In the genomic region with DNA sequence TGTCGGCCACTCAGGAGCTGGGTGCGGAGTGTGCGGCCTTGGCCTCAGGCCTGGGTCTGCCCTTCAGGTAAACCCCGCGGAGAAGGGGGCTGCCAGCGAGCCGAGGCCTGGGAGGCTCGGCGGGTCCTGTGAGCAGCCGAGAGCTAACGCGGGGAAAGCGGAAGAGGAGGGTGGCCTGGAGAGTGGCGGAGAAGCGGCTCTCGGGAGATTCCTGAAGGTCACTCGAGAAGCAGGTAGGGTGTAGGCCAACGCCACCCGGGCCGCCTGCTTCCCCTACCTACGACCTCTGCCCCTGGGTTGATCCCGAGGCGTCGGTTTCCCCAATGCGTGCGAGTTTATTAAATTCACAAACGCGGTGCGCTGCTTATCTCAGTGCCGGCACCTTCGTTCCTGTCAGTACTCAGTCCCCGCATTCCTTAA, we compare ENCODE assay signal across 8 mouse cellular contexts. TPM values are rescaled to one million over a fixed set of nuclear protein-coding genes. Genes with fewer than 3 reads are reported as not detected.
DNase-seq lines count a peak whose midpoint lies in the region; ATAC-seq and TF ChIP-seq lines count a peak whose summit lies in the region.

No protein-coding gene starts in this region.

- no peaks in the 10 kb centered on the region for H3K9me3 ChIP-seq in lung, postnatal 0 days (ENCODE audit: low read length)
- no peaks in the 10 kb centered on the region for H3K9me3 ChIP-seq in liver, embryonic 11.5 days (ENCODE audit: control insufficient read depth, low read length)
- H3K9me3 ChIP-seq in stomach, embryonic 15.5 days = no peaks in the 10 kb centered on the region

- peak overlapping the region; percentile 92 for H3K9ac ChIP-seq in lung, postnatal 0 days (replicated peaks; ENCODE audit: low read depth)
- peak overlapping the region; percentile 96 for H3K9ac ChIP-seq in liver, embryonic 11.5 days (ENCODE audit: low read depth, low read length)
- peak overlapping the region; percentile 87 for H3K9ac ChIP-seq in stomach, embryonic 15.5 days

- peak; percentile 68 for DNase-seq in lung, postnatal 0 days (ENCODE audit: low spot score)
- no peak for DNase-seq in lung, postnatal 4 days
- DNase-seq in liver, embryonic 11.5 days (ENCODE audit: low spot score) = no peak
- DNase-seq in T-cell, adult 2 months (ENCODE audit: low spot score) = no peak
- no peak for DNase-seq in ovary, postnatal 36 days (ENCODE audit: low spot score)
- no peak for DNase-seq in urinary bladder, adult 2 months (ENCODE audit: low spot score)

- H3K4me2 ChIP-seq in lung, postnatal 0 days (replicated peaks; ENCODE audit: low read depth, low read length) = peak overlapping the region; percentile 86
- peak overlapping the region; percentile 91 for H3K4me2 ChIP-seq in liver, embryonic 11.5 days
- H3K4me2 ChIP-seq in stomach, embryonic 15.5 days = peak overlapping the region; percentile 61

- ATAC-seq in lung, postnatal 0 days = peak; percentile 80
- ATAC-seq in erythroid progenitor cell, adult 5-6 weeks (replicated peaks; ENCODE audit: low FRiP score, poor library complexity, severe bottlenecking) = peak; percentile 44
- peak; percentile 75 for ATAC-seq in liver, embryonic 11.5 days (replicated peaks; ENCODE audit: low FRiP score)
- no peak; the same call in 1 of the 2 replicates for ATAC-seq in stomach, embryonic 15.5 days (ENCODE audit: insufficient read depth, low FRiP score, low read depth)

- TF ChIP-seq CTCF in lung, postnatal 0 days (IDR thresholded peaks at IDR 0.05) = no peak

- peak overlapping the region; percentile 96 for H3K4me3 ChIP-seq in lung, postnatal 0 days (ENCODE audit: low read depth, low read length)
- H3K4me3 ChIP-seq in liver, embryonic 11.5 days (ENCODE audit: low read depth, low read length) = peak overlapping the region; percentile 98
- peak overlapping the region; percentile 94 for H3K4me3 ChIP-seq in stomach, embryonic 15.5 days (replicated peaks)

- TF ChIP-seq EP300 in lung, postnatal 0 days (IDR thresholded peaks at IDR 0.05) = no peak

- peaks cover 10% of the 10 kb centered on the region for H3K4me1 ChIP-seq in lung, postnatal 0 days (ENCODE audit: insufficient read depth, low read depth, low read length)
- peaks cover 13% of the 10 kb centered on the region for H3K4me1 ChIP-seq in liver, embryonic 11.5 days (replicated peaks; ENCODE audit: control insufficient read depth, insufficient read depth, low read length)
- H3K4me1 ChIP-seq in stomach, embryonic 15.5 days = peaks cover 8% of the 10 kb centered on the region; the same call in 1 of the 2 replicates

- H3K36me3 ChIP-seq in lung, postnatal 0 days (ENCODE audit: insufficient read depth, low read length) = peaks cover 9% of the 10 kb centered on the region; the same call in 1 of the 2 replicates
- H3K36me3 ChIP-seq in liver, embryonic 11.5 days (ENCODE audit: control insufficient read depth, insufficient read depth, low read length) = peaks cover 9% of the 10 kb centered on the region
- peaks cover 19% of the 10 kb centered on the region for H3K36me3 ChIP-seq in stomach, embryonic 15.5 days

- H3K27me3 ChIP-seq in lung, postnatal 0 days (replicated peaks; ENCODE audit: insufficient read depth, low read length) = no peaks in the 10 kb centered on the region
- no peaks in the 10 kb centered on the region for H3K27me3 ChIP-seq in liver, embryonic 11.5 days (replicated peaks; ENCODE audit: control insufficient read depth, insufficient read depth, low read length)
- no peaks in the 10 kb centered on the region for H3K27me3 ChIP-seq in stomach, embryonic 15.5 days (replicated peaks)

- WGBS in lung, postnatal 0 days = under 1% methylated on average over 32 of the region's 32 CpGs
- under 1% methylated on average over 32 of the region's 32 CpGs for WGBS in liver, embryonic 11.5 days
- under 1% methylated on average over 32 of the region's 32 CpGs for WGBS in stomach, embryonic 15.5 days

- peak overlapping the region; percentile 96 for H3K27ac ChIP-seq in lung, postnatal 0 days (ENCODE audit: low read length)
- H3K27ac ChIP-seq in liver, embryonic 11.5 days (ENCODE audit: low read depth, low read length) = peak overlapping the region; percentile 82
- peak overlapping the region; percentile 86 for H3K27ac ChIP-seq in stomach, embryonic 15.5 days

RNA-seq across cellular contexts. Expression of gene Uqcrc2, which starts 0.4 kb away (rescaled TPM):
- 118 and 123 TPM in 2 replicates for polyA plus RNA-seq in lung, postnatal 0 days (2015; fragmentation: Nextera tagmentation; extraction: Ambion mirVana)
- 84.7 and 88.4 TPM in 2 replicates for total RNA-seq in erythroid progenitor cell, adult 5-6 weeks (2015; ENCODE audit: low replicate concordance)
- total RNA-seq in erythroid progenitor cell, adult 5-6 weeks (2017; ENCODE audit: low replicate concordance) = 27.9 and 36.7 TPM in 2 replicates
- polyA plus RNA-seq in liver, embryonic 11.5 days (2014; fragmentation: Nextera tagmentation; extraction: Ambion mirVana) = 232 and 235 TPM in 2 replicates
- polyA plus RNA-seq in stomach, embryonic 15.5 days (2015; fragmentation: Nextera tagmentation; extraction: Ambion mirVana) = 197 and 221 TPM in 2 replicates
- 177 and 203 TPM in 2 replicates for polyA plus RNA-seq in urinary bladder, adult 2 months (2012; rRNA removed)

RNA-seq across cellular contexts. Expression of gene Pdzd9, which starts 34.8 kb away (rescaled TPM):
- 0.24 and 0.31 TPM in 2 replicates for polyA plus RNA-seq in lung, postnatal 0 days (2015; fragmentation: Nextera tagmentation; extraction: Ambion mirVana)
- total RNA-seq in erythroid progenitor cell, adult 5-6 weeks (2015; ENCODE audit: low replicate concordance) = not detected in 2 replicates
- 0.08 and 1.8 TPM in 2 replicates for total RNA-seq in erythroid progenitor cell, adult 5-6 weeks (2017; ENCODE audit: low replicate concordance)
- 0.23 and 0.29 TPM in 2 replicates for polyA plus RNA-seq in liver, embryonic 11.5 days (2014; fragmentation: Nextera tagmentation; extraction: Ambion mirVana)
- 0.28 and 0.44 TPM in 2 replicates for polyA plus RNA-seq in stomach, embryonic 15.5 days (2015; fragmentation: Nextera tagmentation; extraction: Ambion mirVana)
- 0.04 TPM in 2 replicates for polyA plus RNA-seq in urinary bladder, adult 2 months (2012; rRNA removed)

RNA-seq across cellular contexts. Expression of gene Mosmo, which starts 42.0 kb away (rescaled TPM):
- 13.1 and 13.2 TPM in 2 replicates for polyA plus RNA-seq in lung, postnatal 0 days (2015; fragmentation: Nextera tagmentation; extraction: Ambion mirVana)
- total RNA-seq in erythroid progenitor cell, adult 5-6 weeks (2015; ENCODE audit: low replicate concordance) = 31.7 and 41.1 TPM in 2 replicates
- total RNA-seq in erythroid progenitor cell, adult 5-6 weeks (2017; ENCODE audit: low replicate concordance) = 26.8 and 27.0 TPM in 2 replicates
- 11.3 and 12.7 TPM in 2 replicates for polyA plus RNA-seq in liver, embryonic 11.5 days (2014; fragmentation: Nextera tagmentation; extraction: Ambion mirVana)
- 11.1 and 13.5 TPM in 2 replicates for polyA plus RNA-seq in stomach, embryonic 15.5 days (2015; fragmentation: Nextera tagmentation; extraction: Ambion mirVana)
- 22.6 and 22.9 TPM in 2 replicates for polyA plus RNA-seq in urinary bladder, adult 2 months (2012; rRNA removed)
